Mouse (Mus musculus) forebrain, embryonic 15.5 days (tissue): ENCODE results near the gene Adh5. TPM values are rescaled to one million over a fixed set of nuclear protein-coding genes. Genes with fewer than 3 reads are reported as not detected.

Source experiments
- ATAC-seq: fragments of 200-750 bp; cut with Nextera tagmentation; replicated peaks from 2 replicates; pipeline ENCODE4 v1.8.0; 2017; ENCODE audit warnings: mild to moderate bottlenecking, moderate TSS enrichment, moderate library complexity
- H3K27ac ChIP-seq: fragments of 300-500 bp; sonication (generic); replicated peaks from 2 replicates; pipeline ENCODE4 v1.5.1; 2015; ENCODE audit warnings: mild to moderate bottlenecking, inconsistent platforms
- H3K27me3 ChIP-seq: fragments of 300-500 bp; sonication (generic); 2 replicates; pipeline ENCODE4 v1.6.1; 2015; ENCODE audit warnings: inconsistent platforms
- H3K36me3 ChIP-seq: fragments of 300-500 bp; sonication (generic); 2 replicates; pipeline ENCODE4 v1.6.1; 2015; ENCODE audit warnings: mild to moderate bottlenecking, inconsistent platforms
- H3K4me1 ChIP-seq: fragments of 300-500 bp; sonication (generic); 2 replicates; pipeline ENCODE4 v1.6.1; 2015; ENCODE audit warnings: inconsistent platforms
- H3K4me2 ChIP-seq: fragments of 300-500 bp; sonication (generic); replicated peaks from 2 replicates; pipeline ENCODE4 v1.6.1; 2015; ENCODE audit warnings: mild to moderate bottlenecking, inconsistent platforms
- H3K4me3 ChIP-seq: fragments of 300-500 bp; sonication (generic); 2 replicates; pipeline ENCODE4 v1.5.1; 2015; ENCODE audit warnings: mild to moderate bottlenecking, inconsistent platforms
- H3K9ac ChIP-seq: fragments of 300-500 bp; sonication (generic); replicated peaks from 2 replicates; pipeline ENCODE4 v1.6.1; 2015; ENCODE audit warnings: mild to moderate bottlenecking, inconsistent platforms
- H3K9me3 ChIP-seq: fragments of 300-500 bp; sonication (generic); 2 replicates; pipeline ENCODE4 v1.6.1; 2016; ENCODE audit warnings: inconsistent platforms
- WGBS: fragments of 180-500 bp; shearing (Covaris S2); methylation state at CpG from one replicate; pipeline ENCODE4 v1.1.7; 2015; ENCODE audit warnings: mixed read lengths; 5-methylcytosine and 5-hydroxymethylcytosine counted together
- polyA plus RNA-seq: library from polyadenylated mRNA; unstranded; fragments of >200 nt; fragmentation: Nextera tagmentation; extraction: Ambion mirVana; gene quantifications from 2 replicates; pipeline ENCODE4 v1.2.1, GENCODE M21; 2015

The Adh5 gene
- 257 and 268 TPM in 2 replicates for polyA plus RNA-seq

DNA sequence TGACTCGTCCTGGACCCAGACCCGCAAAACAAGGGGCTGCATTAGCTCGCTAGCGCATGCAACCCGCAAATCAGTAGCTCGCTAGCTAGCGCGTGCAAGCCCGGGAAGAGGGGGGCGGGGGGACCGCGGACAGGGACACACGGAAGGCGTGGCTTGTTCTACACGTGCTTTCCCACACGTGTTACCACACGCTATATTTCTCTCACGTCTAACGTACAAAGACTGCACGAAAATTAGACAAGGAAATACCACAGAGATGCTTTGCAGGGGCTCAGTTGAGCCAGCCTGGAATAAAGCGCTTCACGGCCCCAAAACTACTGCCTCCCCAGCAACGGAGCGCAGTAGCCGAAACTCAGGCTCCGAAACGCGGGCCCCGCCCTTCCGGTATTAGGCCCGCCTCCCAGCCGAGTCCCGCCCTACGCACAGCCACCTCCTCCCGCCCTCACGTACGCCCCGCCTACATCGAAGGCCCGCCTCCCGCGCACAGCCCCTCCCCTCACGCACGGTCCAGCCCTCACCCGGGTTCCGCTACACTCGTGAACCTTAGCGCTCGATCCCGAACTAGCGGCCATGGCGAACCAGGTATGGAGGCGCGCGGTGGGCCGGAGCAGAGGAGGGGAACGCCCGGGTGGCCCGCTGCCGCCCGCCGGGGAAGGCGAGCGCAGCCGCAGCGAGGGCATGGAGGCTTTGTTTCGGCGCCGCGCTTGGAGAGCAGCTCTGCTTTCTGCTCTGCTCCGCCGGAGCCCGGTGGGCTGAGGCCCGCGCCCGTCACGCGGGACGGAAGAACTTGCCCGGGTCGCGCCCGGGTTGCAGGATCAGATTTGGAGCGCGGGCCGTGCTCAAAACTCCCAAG is at the start of gene Adh5:
Gene Adh5 (plus strand): TSS at position 482 of the 853 bp plus-strand sequence.
- Histone ChIP-seq H3K36me3 (peaks cover 22% of the 10 kb centered on the region), H3K27me3 (no peaks in the 10 kb centered on the region), H3K4me1 (peaks cover 18% of the 10 kb centered on the region), H3K27ac (peak within 1 kb of the TSS; percentile 89), H3K4me2 (peak within 1 kb of the TSS; percentile 81), H3K4me3 (peak within 1 kb of the TSS; percentile 90), H3K9me3 (no peaks in the 10 kb centered on the region), H3K9ac (peak within 1 kb of the TSS; percentile 85)
- ATAC-seq, result peak; percentile 98
- WGBS, result under 1% methylated on average over 78 of the region's 86 CpGs

GRCm38 (mm10) chr3:138404872-138405271 is 38.0 kb upstream of the Adh5 start:
- ATAC-seq, result no peak
- H3K27ac ChIP-seq, result no peak overlapping the region
- no peaks in the 10 kb centered on the region for H3K4me1 ChIP-seq
- no peak overlapping the region for H3K9ac ChIP-seq
- H3K36me3 ChIP-seq, result no peaks in the 10 kb centered on the region
- 77% methylated on average over 3 of the region's 3 CpGs for WGBS
- no peak overlapping the region for H3K4me2 ChIP-seq
- H3K9me3 ChIP-seq, result no peaks in the 10 kb centered on the region
- H3K27me3 ChIP-seq, result no peaks in the 10 kb centered on the region
- no peak overlapping the region for H3K4me3 ChIP-seq

DNA sequence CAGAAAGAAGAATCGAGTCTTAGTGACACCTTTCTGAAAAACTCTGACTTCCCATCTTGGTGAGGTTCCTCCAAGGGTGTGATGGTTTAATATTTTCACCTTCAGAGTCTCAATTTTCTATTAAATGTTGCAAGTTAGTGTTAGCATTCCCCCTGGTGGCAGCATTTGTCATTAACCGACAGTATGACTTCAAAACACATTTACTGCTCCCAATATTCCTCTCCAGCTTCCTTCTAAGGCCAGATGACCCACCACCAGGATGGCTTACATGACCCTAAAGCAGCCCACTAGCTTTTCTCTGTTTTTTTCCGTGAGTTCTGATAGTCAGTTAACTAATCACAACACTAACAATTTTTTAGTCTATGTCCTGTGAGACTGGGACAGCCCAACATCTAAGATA is 37.6 kb upstream of the Adh5 start:
- H3K4me1 ChIP-seq, result no peaks in the 10 kb centered on the region
- H3K4me3 ChIP-seq, result no peak overlapping the region
- no peaks in the 10 kb centered on the region for H3K27me3 ChIP-seq
- no peak for ATAC-seq
- no peak overlapping the region for H3K9ac ChIP-seq
- H3K27ac ChIP-seq, result no peak overlapping the region
- no peaks in the 10 kb centered on the region for H3K9me3 ChIP-seq
- no peak overlapping the region for H3K4me2 ChIP-seq
- 49% methylated on average over 3 of the region's 3 CpGs for WGBS
- no peaks in the 10 kb centered on the region for H3K36me3 ChIP-seq

DNA sequence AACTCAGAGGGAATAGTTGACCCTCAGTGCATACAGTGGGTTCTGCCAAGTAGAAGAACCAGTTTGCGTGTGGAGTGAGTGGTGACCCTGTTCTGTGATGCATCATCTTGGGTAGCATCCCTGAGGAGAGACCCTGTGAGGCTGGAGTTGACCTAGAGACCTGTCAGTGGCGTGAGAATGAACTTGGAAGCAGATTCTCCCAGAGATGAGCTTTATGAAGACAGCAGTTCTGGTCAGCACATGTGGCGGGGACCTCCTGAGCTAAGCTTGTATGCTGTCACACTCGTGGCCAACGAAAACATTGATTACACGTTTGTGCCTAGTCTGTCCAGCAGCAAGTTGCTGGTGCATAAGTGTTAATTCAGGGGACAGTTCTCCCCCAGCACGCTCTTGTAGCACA is 37.1 kb upstream of the Adh5 start:
- no peak overlapping the region for H3K9ac ChIP-seq
- ATAC-seq, result no peak
- H3K4me2 ChIP-seq, result no peak overlapping the region
- H3K4me1 ChIP-seq, result no peaks in the 10 kb centered on the region
- H3K9me3 ChIP-seq, result no peaks in the 10 kb centered on the region
- H3K27ac ChIP-seq, result no peak overlapping the region
- no peaks in the 10 kb centered on the region for H3K27me3 ChIP-seq
- WGBS, result 89% methylated on average over 7 of the region's 7 CpGs
- H3K4me3 ChIP-seq, result no peak overlapping the region
- no peaks in the 10 kb centered on the region for H3K36me3 ChIP-seq

GRCm38 (mm10) chr3:138407920-138408319 is 35.0 kb upstream of the Adh5 start:
- ATAC-seq, result no peak
- no peaks in the 10 kb centered on the region for H3K9me3 ChIP-seq
- no peaks in the 10 kb centered on the region for H3K27me3 ChIP-seq
- H3K4me3 ChIP-seq, result no peak overlapping the region
- no peaks in the 10 kb centered on the region for H3K4me1 ChIP-seq
- H3K4me2 ChIP-seq, result no peak overlapping the region
- H3K36me3 ChIP-seq, result no peaks in the 10 kb centered on the region
- no peak overlapping the region for H3K9ac ChIP-seq
- H3K27ac ChIP-seq, result no peak overlapping the region
- 93% methylated on average over 1 of the region's 1 CpGs for WGBS

- no peak overlapping the region for H3K9ac ChIP-seq
- no peaks in the 10 kb centered on the region for H3K27me3 ChIP-seq
- no peaks in the 10 kb centered on the region for H3K36me3 ChIP-seq
- no peaks in the 10 kb centered on the region for H3K9me3 ChIP-seq
- no peak overlapping the region for H3K27ac ChIP-seq
- no peak overlapping the region for H3K4me3 ChIP-seq
- ATAC-seq, result no peak
- H3K4me1 ChIP-seq, result no peaks in the 10 kb centered on the region
- H3K4me2 ChIP-seq, result no peak overlapping the region
- WGBS, result 95% methylated on average over 1 of the region's 1 CpGs
These were observed 33.3 kb upstream of the Adh5 start for GRCm38 (mm10) chr3:138409585-138409984.

DNA sequence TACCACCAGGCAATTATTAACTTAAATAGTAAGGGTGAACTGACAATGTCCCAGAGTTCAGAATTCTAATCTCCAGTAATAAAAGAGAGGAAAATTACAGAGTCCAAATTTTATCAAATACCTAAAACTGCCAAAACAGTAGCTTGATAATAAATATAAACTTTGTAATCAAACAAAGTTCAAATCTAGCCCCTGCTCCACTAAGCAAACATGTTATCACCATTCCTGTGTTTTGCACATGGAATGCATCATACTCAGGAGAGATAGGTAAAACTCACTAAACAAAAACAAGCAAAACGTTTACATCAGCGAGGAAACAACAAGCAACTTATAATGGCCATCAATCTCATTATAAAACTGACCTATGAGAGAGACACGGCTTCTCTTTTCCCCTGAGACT is 32.7 kb upstream of the Adh5 start:
- Histone ChIP-seq H3K27me3 (no peaks in the 10 kb centered on the region), H3K4me3 (no peak overlapping the region), H3K4me2 (no peak overlapping the region), H3K36me3 (no peaks in the 10 kb centered on the region), H3K9me3 (no peaks in the 10 kb centered on the region), H3K27ac (no peak overlapping the region), H3K4me1 (no peaks in the 10 kb centered on the region), H3K9ac (no peak overlapping the region)
- WGBS, result 70% methylated on average over 3 of the region's 3 CpGs
- ATAC-seq, result no peak

DNA sequence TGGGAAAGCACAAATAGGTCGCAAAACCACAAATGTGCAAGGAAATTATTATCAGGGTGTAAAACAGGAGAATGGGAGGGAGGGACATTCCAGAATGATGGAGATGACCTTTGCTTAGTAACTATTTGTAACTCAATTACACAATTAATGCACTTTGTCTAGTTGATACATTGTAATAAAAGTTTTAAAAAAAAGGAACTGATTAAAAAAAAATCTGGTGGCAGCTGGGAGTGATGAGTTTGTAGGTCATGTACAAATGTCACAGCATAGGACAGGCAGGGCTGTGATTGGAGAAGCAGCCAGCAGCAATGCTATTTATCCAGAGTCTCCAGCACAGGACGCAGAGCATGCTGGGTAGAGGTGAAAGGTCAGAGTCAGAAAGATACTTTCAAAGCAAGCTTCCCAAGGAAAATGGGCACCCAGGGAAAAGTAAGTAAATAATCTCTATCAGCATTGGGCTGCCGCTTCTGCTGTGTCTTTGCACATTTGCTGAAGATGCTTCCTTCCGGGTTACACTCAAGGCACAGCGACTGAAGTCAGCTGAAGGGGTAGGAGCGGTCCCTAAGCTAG is 27.7 kb upstream of the Adh5 start, which contains the start of gene Adh4:
Gene Adh4 (plus strand): TSS at position 346 of the 570 bp plus-strand sequence.
- H3K4me3 ChIP-seq, result no peak within 1 kb of the TSS

DNA sequence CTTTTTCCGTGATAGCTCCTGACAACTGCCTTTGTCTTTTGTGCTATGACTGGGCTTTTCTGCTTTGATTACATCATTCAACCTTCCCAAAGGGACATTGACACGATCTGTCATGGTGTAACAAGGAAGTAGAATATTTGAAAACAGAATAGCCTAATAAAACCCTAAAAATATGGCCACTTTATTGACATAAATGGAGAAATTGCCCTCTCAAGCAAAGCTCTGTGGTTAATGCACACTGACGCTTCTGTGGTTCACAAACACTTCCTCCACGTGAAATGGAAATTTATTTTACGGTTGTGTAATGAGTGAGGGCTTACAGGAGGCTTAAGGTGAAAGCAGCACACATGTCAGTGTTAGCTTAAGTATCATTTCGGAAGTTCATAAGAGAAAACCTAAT is 23.5 kb upstream of the Adh5 start:
- ATAC-seq, result no peak
- Histone ChIP-seq H3K27ac (no peak overlapping the region), H3K4me2 (no peak overlapping the region), H3K9ac (no peak overlapping the region), H3K4me1 (no peaks in the 10 kb centered on the region), H3K4me3 (no peak overlapping the region), H3K9me3 (no peaks in the 10 kb centered on the region), H3K27me3 (no peaks in the 10 kb centered on the region), H3K36me3 (no peaks in the 10 kb centered on the region)
- 83% methylated on average over 6 of the region's 6 CpGs for WGBS

More for the DNA sequence above, 27.7 kb upstream of the Adh5 start, which contains the start of gene Adh4:
- Histone ChIP-seq H3K4me1 (no peaks in the 10 kb centered on the region), H3K27ac (no peak within 1 kb of the TSS), H3K27me3 (no peaks in the 10 kb centered on the region), H3K9ac (no peak within 1 kb of the TSS), H3K9me3 (no peaks in the 10 kb centered on the region), H3K4me2 (no peak within 1 kb of the TSS), H3K36me3 (no peaks in the 10 kb centered on the region)
- no peak for ATAC-seq
- WGBS, result 91% methylated on average over 6 of the region's 6 CpGs

- Histone ChIP-seq H3K27ac (no peak overlapping the region), H3K27me3 (no peaks in the 10 kb centered on the region), H3K4me2 (no peak overlapping the region), H3K9me3 (no peaks in the 10 kb centered on the region), H3K36me3 (no peaks in the 10 kb centered on the region), H3K9ac (no peak overlapping the region), H3K4me3 (no peak overlapping the region), H3K4me1 (no peaks in the 10 kb centered on the region)
- WGBS, result 92% methylated on average over 3 of the region's 3 CpGs
- no peak for ATAC-seq
These were observed 22.5 kb upstream of the Adh5 start for GRCm38 (mm10) chr3:138420385-138420784.

- H3K4me3 ChIP-seq, result no peak overlapping the region
- H3K9me3 ChIP-seq, result no peaks in the 10 kb centered on the region
- no peaks in the 10 kb centered on the region for H3K4me1 ChIP-seq
- H3K4me2 ChIP-seq, result no peak overlapping the region
- no peaks in the 10 kb centered on the region for H3K36me3 ChIP-seq
- WGBS, result 67% methylated on average over 2 of the region's 2 CpGs
- no peak overlapping the region for H3K9ac ChIP-seq
- no peak overlapping the region for H3K27ac ChIP-seq
- no peaks in the 10 kb centered on the region for H3K27me3 ChIP-seq
- ATAC-seq, result no peak
These were observed 19.2 kb upstream of the Adh5 start for GRCm38 (mm10) chr3:138423664-138424063.

- Histone ChIP-seq H3K9ac (no peak overlapping the region), H3K27me3 (no peaks in the 10 kb centered on the region), H3K9me3 (no peaks in the 10 kb centered on the region), H3K4me2 (no peak overlapping the region), H3K4me1 (no peaks in the 10 kb centered on the region), H3K4me3 (no peak overlapping the region), H3K36me3 (no peaks in the 10 kb centered on the region), H3K27ac (no peak overlapping the region)
- 66% methylated on average over 4 of the region's 4 CpGs for WGBS
- ATAC-seq, result no peak
These were observed 18.6 kb upstream of the Adh5 start for GRCm38 (mm10) chr3:138424247-138424646.
